Mouse (Mus musculus) urinary bladder, postnatal 25 days (tissue): Measurements from ENCODE around the gene Tmem94.
A peak's percentile ranks its signal among the peaks of the same experiment; 100 is the strongest.

Experiments used
- DNase-seq: peaks from one replicate; pipeline ENCODE4 v3.0.0; 2022; ENCODE audit warnings: low spot score

The Tmem94 gene

DNA sequence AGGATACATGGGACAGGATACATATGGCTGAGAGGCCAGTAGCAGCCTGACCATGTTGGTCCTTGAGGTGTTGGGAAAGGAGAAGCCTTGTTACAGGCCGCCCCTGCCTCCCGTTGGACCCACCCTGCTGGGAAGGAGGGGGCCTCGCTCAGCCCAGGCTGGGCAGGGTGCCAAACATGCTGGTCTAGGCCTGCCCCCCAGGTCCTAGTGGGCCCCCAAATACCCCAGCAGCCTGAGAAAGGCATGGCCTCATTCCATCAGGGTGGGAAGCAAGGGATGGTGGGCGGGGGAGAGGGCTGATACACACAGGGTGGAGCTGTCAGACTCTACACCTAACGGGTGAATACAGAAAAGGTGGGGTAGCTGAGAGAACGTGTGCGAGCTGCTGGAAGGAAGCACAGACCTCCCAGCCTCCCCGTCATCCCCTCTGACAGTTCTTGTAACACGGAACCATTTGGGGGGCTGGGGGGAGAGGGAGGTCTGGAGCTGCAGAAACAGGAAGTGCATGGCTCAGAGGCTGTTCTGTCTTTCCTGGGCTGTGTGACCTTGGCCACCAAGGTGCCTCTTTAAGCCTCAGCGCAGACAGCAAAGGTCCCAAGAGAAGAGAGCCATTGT is 43.6 kb downstream of the Tmem94 start:
- no peak for DNase-seq

DNA sequence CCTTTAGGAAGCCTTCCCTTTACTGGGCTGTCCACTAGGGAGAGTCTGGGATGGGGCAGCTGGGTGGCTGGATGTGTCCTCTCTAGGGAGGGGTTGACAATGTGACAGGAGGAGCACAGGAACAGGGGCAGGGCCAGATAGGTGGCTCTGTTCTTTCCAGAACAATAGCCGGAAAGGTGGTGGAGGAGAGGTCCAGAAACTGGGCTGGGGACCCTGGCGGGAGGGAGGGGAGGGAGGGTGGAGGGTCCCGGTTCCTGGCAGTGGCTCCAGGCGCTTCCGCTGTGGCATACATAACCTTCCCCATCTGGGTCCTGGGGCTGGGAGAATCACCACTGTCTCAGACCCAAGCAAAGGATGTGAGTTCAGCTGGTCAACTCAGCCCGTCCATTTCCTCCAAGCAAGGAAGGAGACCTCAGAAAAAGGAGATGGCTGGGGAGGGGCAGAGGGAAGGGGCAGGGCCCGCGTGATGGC is 44.1 kb downstream of the Tmem94 start:
- no peak for DNase-seq

DNA sequence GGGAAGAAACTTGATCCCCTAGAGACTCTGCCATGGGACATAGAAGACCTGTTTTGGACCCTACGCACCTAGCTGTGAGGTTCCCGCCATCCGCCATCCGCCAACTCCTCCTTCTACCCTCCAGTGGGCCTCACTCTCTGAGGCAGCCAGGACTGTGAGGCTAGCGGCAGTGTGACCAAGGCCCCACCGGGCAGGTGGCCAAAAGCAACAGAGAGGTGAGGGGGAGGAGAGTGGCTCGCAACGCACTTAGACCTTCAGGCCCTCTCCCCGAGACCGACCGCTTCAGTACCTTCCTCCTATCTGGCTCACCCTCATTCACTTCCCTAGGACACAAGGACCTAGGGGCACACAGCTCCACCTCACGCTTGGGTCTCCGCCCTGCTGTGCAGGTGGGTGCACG is 45.1 kb downstream of the Tmem94 start:
- peak; percentile 40 for DNase-seq

- no peak for DNase-seq
These were observed 46.3 kb downstream of the Tmem94 start for GRCm38 (mm10) chr11:115811381-115812093.

- no peak for DNase-seq
These were observed 46.9 kb downstream of the Tmem94 start for GRCm38 (mm10) chr11:115812095-115812494.

DNA sequence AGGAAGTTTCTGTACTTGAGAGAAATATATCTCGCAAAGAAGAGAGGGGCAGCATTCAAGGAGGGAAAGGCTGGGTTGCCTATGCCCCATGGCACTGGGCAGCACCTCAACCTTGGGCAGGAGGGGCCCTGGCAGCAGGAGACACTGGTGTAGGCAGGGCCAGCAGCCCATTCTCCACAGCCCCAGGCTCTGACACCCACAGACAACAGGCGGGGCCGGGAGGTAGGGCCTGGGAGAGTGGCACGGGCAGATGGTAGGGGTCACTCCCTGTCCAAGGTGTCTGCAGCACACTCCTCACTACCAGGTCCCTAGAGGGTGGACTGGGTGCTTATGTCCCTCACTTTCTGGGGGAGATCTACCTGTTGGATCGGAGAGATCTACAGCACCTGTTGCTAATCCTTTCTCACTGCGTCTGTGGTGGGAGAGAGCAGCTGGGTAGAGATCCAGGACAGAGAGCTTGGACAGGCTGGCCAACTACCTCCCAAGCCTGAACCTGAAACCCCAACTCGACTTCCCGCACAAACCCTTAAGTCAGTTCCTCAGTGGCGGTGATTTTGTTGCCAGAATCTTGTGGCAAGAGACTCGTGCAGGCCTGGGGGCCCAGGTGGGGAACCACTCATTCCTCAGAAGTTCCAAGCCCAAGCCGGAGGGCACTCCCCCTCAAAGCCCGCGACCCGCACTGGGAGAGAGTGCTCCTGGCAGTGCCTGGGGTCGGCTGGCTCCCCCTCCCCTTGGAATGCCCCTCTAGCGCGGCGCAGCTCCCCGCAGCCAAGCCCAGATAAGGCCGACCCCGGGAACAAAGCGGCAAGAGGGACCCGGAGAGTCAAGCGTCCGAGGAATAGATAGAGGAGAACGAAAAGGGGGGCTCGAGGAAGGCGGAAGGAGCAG is 47.5 kb downstream of the Tmem94 start:
- DNase-seq = no peak

DNA sequence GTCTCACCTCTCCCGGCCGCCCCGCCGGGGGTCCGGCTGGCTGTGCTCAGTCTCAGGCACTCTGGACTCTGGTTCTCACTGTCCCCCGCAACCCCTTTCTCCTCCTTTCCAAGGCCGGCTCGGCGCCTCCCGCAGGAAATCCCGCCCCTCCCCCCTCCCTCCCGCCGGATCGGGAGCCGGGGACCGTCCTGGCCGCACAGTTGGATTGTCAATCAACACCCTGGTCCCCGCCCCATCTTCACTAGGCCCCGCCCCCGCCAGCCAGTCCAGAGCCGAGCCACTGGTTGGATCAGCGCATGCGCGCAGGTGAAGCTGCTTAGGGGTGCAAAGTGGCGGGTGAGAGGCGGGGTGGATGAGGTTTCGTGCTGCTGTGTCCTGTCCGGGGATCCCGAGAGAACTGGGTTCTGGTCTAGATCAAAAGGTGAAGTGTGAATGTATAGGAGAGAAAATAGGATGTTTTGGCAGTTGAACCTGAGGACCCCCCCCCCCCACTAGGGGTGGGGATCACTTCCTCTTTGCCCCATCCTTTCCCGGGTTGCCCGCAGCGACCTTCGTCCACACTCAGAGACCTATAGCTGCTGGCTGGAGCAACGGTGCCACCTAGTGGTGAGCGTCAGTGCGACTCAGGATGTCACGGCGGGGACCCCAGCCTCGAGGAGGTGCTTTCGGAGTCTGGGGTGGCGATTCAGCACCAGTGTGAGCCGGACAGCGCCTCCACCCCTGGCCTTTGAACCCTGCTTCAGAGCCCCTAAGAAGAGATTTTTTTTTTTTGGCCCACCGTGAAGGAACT is 48.5 kb downstream of the Tmem94 start, which contains the start of gene Caskin2:
Gene Caskin2 (minus strand): TSS at position 133 of the 790 bp plus-strand sequence.
- DNase-seq = peak; percentile 94

- DNase-seq = peak; percentile 91
These were observed 49.6 kb downstream of the Tmem94 start, which contains the start of gene Tsen54 for GRCm38 (mm10) chr11:115814605-115815450. Tsen54 (plus strand) TSS chr11:115814724.

- DNase-seq = no peak
These were observed 52.1 kb downstream of the Tmem94 start for GRCm38 (mm10) chr11:115817331-115817730.

GRCm38 (mm10) chr11:115819915-115820623 is 54.8 kb downstream of the Tmem94 start:
- DNase-seq = no peak

- DNase-seq = no peak
These were observed 55.8 kb downstream of the Tmem94 start for GRCm38 (mm10) chr11:115821001-115821400.

GRCm38 (mm10) chr11:115823774-115824740 is 58.8 kb downstream of the Tmem94 start, which contains the start of gene Llgl2:
Llgl2 (plus strand) TSS chr11:115824049.
- peak; percentile 87 for DNase-seq

DNA sequence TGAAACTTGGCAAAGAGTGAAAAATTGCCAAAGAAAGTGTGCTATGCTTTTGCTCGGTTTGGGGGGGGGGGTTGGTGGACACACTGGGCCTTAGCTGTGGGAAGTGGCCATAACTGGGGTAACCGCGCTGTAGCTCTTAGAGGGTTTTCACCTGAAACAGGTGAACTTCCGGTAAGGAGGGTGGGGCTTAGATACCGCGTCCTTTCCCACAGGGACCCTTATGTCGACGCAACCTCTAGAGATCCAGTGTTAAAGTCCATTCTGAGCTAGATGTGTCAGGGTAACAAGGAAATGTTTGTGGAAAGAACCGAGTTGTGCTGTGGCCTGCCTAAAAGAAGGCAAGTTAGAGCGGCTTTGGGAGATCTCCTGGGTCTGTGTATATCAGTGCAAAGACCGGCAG is 59.6 kb downstream of the Tmem94 start:
- DNase-seq = no peak

DNA sequence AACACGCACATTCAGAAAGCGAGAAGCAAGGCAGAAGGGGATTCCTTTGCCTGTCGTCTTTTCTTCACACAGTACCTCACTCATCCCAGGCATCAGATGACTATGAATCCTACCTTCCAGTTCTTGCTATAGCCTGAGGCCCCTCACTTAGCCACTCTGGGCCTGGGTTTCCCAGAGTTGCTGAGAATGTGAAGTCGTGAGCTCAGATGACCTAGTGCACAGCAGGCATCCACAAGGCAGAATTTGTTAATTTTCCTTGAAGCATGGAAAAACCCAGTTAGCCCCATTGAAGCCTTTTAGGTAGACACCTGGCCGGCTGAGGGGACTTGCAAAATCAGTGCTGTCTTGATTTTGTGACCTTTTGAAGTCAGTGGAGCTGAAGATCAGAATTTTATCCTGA is 61.3 kb downstream of the Tmem94 start:
- DNase-seq = no peak

DNA sequence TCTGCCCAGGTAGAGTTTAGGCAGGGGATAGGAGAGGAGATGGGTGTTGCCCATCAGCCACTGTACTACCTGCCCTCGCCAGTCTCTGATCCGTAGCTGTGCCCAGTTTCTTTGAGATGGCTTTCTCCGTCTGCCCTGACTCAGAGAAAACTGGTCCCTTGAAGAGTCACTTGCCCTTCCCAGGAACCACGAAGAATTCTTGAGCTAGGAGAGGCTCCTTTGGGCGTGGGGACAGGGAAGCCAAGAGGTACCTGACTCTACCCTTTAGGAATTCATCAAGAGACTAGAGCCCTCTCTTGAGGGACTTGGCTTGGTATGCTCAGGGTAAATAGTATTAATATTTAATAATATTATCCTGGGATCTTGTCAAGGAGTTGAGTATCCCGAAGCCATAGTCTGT is 62.4 kb downstream of the Tmem94 start:
- DNase-seq = no peak

GRCm38 (mm10) chr11:115829036-115829435 is 63.8 kb downstream of the Tmem94 start:
- DNase-seq = no peak

DNA sequence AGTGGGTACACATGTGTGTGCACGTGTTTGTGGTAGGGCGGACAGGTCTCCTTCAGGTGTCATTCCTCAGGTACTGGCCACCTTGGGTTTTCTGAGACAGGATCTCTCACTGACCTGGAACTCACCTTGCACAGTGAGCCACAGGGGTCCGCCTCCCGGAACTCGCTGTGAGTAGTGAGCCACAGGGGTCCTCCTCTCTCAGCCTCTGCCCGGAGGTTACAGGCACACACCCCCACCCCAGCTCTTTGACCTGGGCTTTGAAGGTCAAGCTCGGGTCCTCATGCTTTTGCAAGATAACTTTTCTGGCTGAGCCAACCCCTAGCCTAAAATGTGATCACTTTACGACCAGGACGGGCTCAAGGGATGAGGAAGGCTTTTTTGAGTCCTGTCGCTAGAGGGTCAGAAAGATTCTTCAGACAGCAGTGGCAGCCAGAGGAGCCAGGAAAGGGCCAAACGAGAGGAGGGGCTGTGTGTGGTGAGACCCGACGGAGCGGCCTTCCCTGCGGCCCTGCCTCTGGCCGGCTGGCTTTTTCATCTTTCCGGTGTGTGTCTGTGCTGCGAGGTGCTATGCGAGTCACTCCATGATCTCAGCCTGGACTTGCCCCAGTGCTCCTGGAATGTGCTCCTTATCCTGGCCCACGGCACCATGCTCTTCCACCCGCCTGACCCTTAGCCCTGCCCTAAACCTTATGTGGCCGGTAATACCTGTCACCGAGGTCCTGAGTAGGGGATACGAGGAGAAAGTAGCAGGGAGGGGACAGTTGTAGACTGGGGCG is 65.5 kb downstream of the Tmem94 start:
- DNase-seq = peak; percentile 34

DNA sequence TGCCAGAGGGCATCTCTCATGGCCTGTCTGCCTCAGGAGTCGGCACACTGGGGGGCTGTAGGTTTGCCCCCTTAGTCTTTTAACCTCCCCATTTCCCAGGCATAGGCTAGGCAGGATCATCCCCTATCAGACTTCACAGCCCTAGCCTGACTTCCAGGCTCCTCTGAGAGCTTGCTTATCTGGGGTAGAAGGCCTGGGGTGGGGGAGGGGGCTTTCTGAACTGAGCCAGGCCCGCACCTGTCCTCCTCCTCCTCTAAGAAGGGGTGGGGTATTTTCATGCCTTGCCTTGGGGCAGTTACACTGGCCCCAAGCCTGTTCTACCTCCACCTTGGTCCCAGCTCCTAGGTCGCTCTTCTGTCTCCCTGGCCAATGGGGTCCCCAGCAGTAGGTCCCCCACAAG is 66.3 kb downstream of the Tmem94 start:
- no peak for DNase-seq
